Mouse (Mus musculus): ENCODE measurements around the gene Hsd11b2. TPM values are rescaled to one million over a fixed set of nuclear protein-coding genes. Genes with fewer than 3 reads are reported as not detected.

Gene Hsd11b2
- polyA plus RNA-seq, 1 experiment from 2014 or later: 2.8 TPM

GRCm38 (mm10) chr8:105566703-105567595 lies 48.4 kb downstream of the Hsd11b2 start:
- H3K27ac ChIP-seq (replicated peaks): no peak overlapping the region
- WGBS: 19% methylated on average over 27 of the region's 27 CpGs

GRCm38 (mm10) chr8:105571810-105572209 lies 53.3 kb downstream of the Hsd11b2 start:
- WGBS: 77% methylated on average over 9 of the region's 9 CpGs
- ATAC-seq (ENCODE audit: low FRiP score, low TSS enrichment) (peak; percentile 63), DNase-seq (ENCODE audit: low spot score) (no peak)
- H3K4me3 ChIP-seq (ENCODE audit: low read depth, low read length): no peak overlapping the region
- H3K27ac ChIP-seq (replicated peaks): 0 out of 2 replicates have a peak overlapping the region, but pooled peaks have one; percentile 18
- no peaks in the 10 kb centered on the region for H3K36me3 ChIP-seq (ENCODE audit: control insufficient read depth, insufficient read depth, low read length)
- no peaks in the 10 kb centered on the region for H3K27me3 ChIP-seq (ENCODE audit: control insufficient read depth, insufficient read depth, low read length)
- no peaks in the 10 kb centered on the region for H3K9me3 ChIP-seq (ENCODE audit: control insufficient read depth, low read length)
- TF ChIP-seq CTCF (IDR thresholded peaks at IDR 0.05; ENCODE audit: low read depth): no peak
- TF ChIP-seq EP300 (optimal IDR thresholded peaks at IDR 0.05): no peak
- H3K4me2 ChIP-seq (replicated peaks; ENCODE audit: low read depth): no peak overlapping the region
- no peak overlapping the region for H3K9ac ChIP-seq (ENCODE audit: low read length)
- peaks cover 5% of the 10 kb centered on the region; the same call in 1 of the 2 replicates for H3K4me1 ChIP-seq (replicated peaks; ENCODE audit: control insufficient read depth, insufficient read depth)

More at GRCm38 (mm10) chr8:105566703-105567595, 48.4 kb downstream of the Hsd11b2 start:
- TF ChIP-seq CTCF (IDR thresholded peaks at IDR 0.05; ENCODE audit: low read depth) (0 out of 2 replicates have a peak, but pooled peaks have one; percentile 1), EP300 (optimal IDR thresholded peaks at IDR 0.05) (no peak)
- H3K9me3 ChIP-seq (ENCODE audit: control insufficient read depth, low read length): no peaks in the 10 kb centered on the region
- peaks cover 5% of the 10 kb centered on the region; the same call in 1 of the 2 replicates for H3K4me1 ChIP-seq (replicated peaks; ENCODE audit: control insufficient read depth, insufficient read depth)
- no peaks in the 10 kb centered on the region for H3K27me3 ChIP-seq (ENCODE audit: control insufficient read depth, insufficient read depth, low read length)
- peak overlapping the region; percentile 90 for H3K4me3 ChIP-seq (ENCODE audit: low read depth, low read length)
- H3K36me3 ChIP-seq (ENCODE audit: control insufficient read depth, insufficient read depth, low read length): no peaks in the 10 kb centered on the region
- DNase-seq (ENCODE audit: low spot score): peak; percentile 25
- ATAC-seq (ENCODE audit: low FRiP score, low TSS enrichment): no peak
- H3K4me2 ChIP-seq (replicated peaks; ENCODE audit: low read depth): peak overlapping the region; percentile 90
- peak overlapping the region; percentile 65 for H3K9ac ChIP-seq (ENCODE audit: low read length)

- H3K9ac ChIP-seq (ENCODE audit: low read length): no peak overlapping the region
- peak; percentile 19 for DNase-seq (ENCODE audit: low spot score)
- no peak overlapping the region for H3K4me3 ChIP-seq (ENCODE audit: low read depth, low read length)
- H3K27ac ChIP-seq (replicated peaks): no peak overlapping the region
- no peaks in the 10 kb centered on the region for H3K9me3 ChIP-seq (ENCODE audit: control insufficient read depth, low read length)
- H3K4me2 ChIP-seq (replicated peaks; ENCODE audit: low read depth): no peak overlapping the region
- TF ChIP-seq EP300 (optimal IDR thresholded peaks at IDR 0.05) (no peak), CTCF (IDR thresholded peaks at IDR 0.05; ENCODE audit: low read depth) (0 out of 2 replicates have a peak, but pooled peaks have one; percentile 4)
- no peak for ATAC-seq (ENCODE audit: low FRiP score, low TSS enrichment)
- H3K36me3 ChIP-seq (ENCODE audit: control insufficient read depth, insufficient read depth, low read length): no peaks in the 10 kb centered on the region
- no peaks in the 10 kb centered on the region for H3K4me1 ChIP-seq (replicated peaks; ENCODE audit: control insufficient read depth, insufficient read depth)
- H3K27me3 ChIP-seq (ENCODE audit: control insufficient read depth, insufficient read depth, low read length): no peaks in the 10 kb centered on the region
These were observed 54.9 kb downstream of the Hsd11b2 start for GRCm38 (mm10) chr8:105573427-105573826.

Other genes starting within 250 kb of the Hsd11b2 start
- gene Hsf4, start 249.0 kb upstream of the Hsd11b2 start, polyA plus RNA-seq (2015; fragmentation: Nextera tagmentation; extraction: Ambion mirVana): 0.23 and 0.34 TPM in 2 replicates
- 1.2 and 1.4 TPM in 2 replicates for gene Nol3, start 242.6 kb upstream of the Hsd11b2 start, polyA plus RNA-seq (2015; fragmentation: Nextera tagmentation; extraction: Ambion mirVana)
- gene 4931428F04Rik, start 228.9 kb upstream of the Hsd11b2 start, polyA plus RNA-seq (2015; fragmentation: Nextera tagmentation; extraction: Ambion mirVana): 1.9 and 3.0 TPM in 2 replicates
- 3.4 and 3.7 TPM in 2 replicates for gene Exoc3l, start 222.7 kb upstream of the Hsd11b2 start, polyA plus RNA-seq (2015; fragmentation: Nextera tagmentation; extraction: Ambion mirVana)
- 31.0 and 38.5 TPM in 2 replicates for gene E2f4, start 221.1 kb upstream of the Hsd11b2 start, polyA plus RNA-seq (2015; fragmentation: Nextera tagmentation; extraction: Ambion mirVana)
- gene Elmo3, start 213.2 kb upstream of the Hsd11b2 start, polyA plus RNA-seq (2015; fragmentation: Nextera tagmentation; extraction: Ambion mirVana): 17.1 and 19.9 TPM in 2 replicates
- gene Lrrc29, start 192.5 kb upstream of the Hsd11b2 start, polyA plus RNA-seq (2015; fragmentation: Nextera tagmentation; extraction: Ambion mirVana): 2.7 and 2.8 TPM in 2 replicates
- 105 and 111 TPM in 2 replicates for gene Tmem208, start 192.4 kb upstream of the Hsd11b2 start, polyA plus RNA-seq (2015; fragmentation: Nextera tagmentation; extraction: Ambion mirVana)
- 0.63 and 0.93 TPM in 2 replicates for gene Fhod1, start 170.8 kb upstream of the Hsd11b2 start, polyA plus RNA-seq (2015; fragmentation: Nextera tagmentation; extraction: Ambion mirVana)
- gene Slc9a5, start 169.9 kb upstream of the Hsd11b2 start, polyA plus RNA-seq (2015; fragmentation: Nextera tagmentation; extraction: Ambion mirVana): 0.29 and 0.40 TPM in 2 replicates
- 0.05 and 0.10 TPM in 2 replicates for gene Plekhg4, start 145.5 kb upstream of the Hsd11b2 start, polyA plus RNA-seq (2015; fragmentation: Nextera tagmentation; extraction: Ambion mirVana)
- gene Kctd19, start 105.3 kb upstream of the Hsd11b2 start, polyA plus RNA-seq (2015; fragmentation: Nextera tagmentation; extraction: Ambion mirVana): not detected in 2 replicates
- 0.08 and 0.19 TPM in 2 replicates for gene Lrrc36, start 105.2 kb upstream of the Hsd11b2 start, polyA plus RNA-seq (2015; fragmentation: Nextera tagmentation; extraction: Ambion mirVana)
- 89.9 and 99.8 TPM in 2 replicates for gene Tppp3, start 47.2 kb upstream of the Hsd11b2 start, polyA plus RNA-seq (2015; fragmentation: Nextera tagmentation; extraction: Ambion mirVana)
- 15.6 and 17.2 TPM in 2 replicates for gene Zdhhc1, start 21.9 kb upstream of the Hsd11b2 start, polyA plus RNA-seq (2015; fragmentation: Nextera tagmentation; extraction: Ambion mirVana)
- 96.2 and 101 TPM in 2 replicates for gene Atp6v0d1, start 47.3 kb downstream of the Hsd11b2 start, polyA plus RNA-seq (2015; fragmentation: Nextera tagmentation; extraction: Ambion mirVana)
- gene Ripor1, start 86.5 kb downstream of the Hsd11b2 start, polyA plus RNA-seq (2015; fragmentation: Nextera tagmentation; extraction: Ambion mirVana): 8.9 and 9.3 TPM in 2 replicates
- gene Ctcf, start 117.8 kb downstream of the Hsd11b2 start, polyA plus RNA-seq (2015; fragmentation: Nextera tagmentation; extraction: Ambion mirVana): 43.3 and 56.6 TPM in 2 replicates
- gene Agrp, start 118.6 kb downstream of the Hsd11b2 start, polyA plus RNA-seq (2015; fragmentation: Nextera tagmentation; extraction: Ambion mirVana): 0.45 and 0.98 TPM in 2 replicates
- gene Carmil2, start 167.5 kb downstream of the Hsd11b2 start, polyA plus RNA-seq (2015; fragmentation: Nextera tagmentation; extraction: Ambion mirVana): 0.58 and 0.61 TPM in 2 replicates
- 26.7 and 30.7 TPM in 2 replicates for gene Acd, start 182.3 kb downstream of the Hsd11b2 start, polyA plus RNA-seq (2015; fragmentation: Nextera tagmentation; extraction: Ambion mirVana)
- gene Pard6a, start 182.4 kb downstream of the Hsd11b2 start, polyA plus RNA-seq (2015; fragmentation: Nextera tagmentation; extraction: Ambion mirVana): 12.4 and 13.0 TPM in 2 replicates
- gene 4933405L10Rik, start 188.9 kb downstream of the Hsd11b2 start, polyA plus RNA-seq (2015; fragmentation: Nextera tagmentation; extraction: Ambion mirVana): 0.08 and 0.13 TPM in 2 replicates
- gene Enkd1, start 189.5 kb downstream of the Hsd11b2 start, polyA plus RNA-seq (2015; fragmentation: Nextera tagmentation; extraction: Ambion mirVana): 5.4 and 5.8 TPM in 2 replicates
- gene Gfod2, start 239.9 kb downstream of the Hsd11b2 start, polyA plus RNA-seq (2015; fragmentation: Nextera tagmentation; extraction: Ambion mirVana): 14.5 and 16.9 TPM in 2 replicates